Comparison of ENCODE assay signal across 9 mouse cellular contexts in genomic region chr8:111991278-111991677, GRCm38 (mm10). TPM values are rescaled to one million over a fixed set of nuclear protein-coding genes. Genes with fewer than 3 reads are reported as not detected.
A peak's percentile ranks its signal among the peaks of the same experiment; 100 is the strongest.
DNase-seq lines count a peak whose midpoint lies in the region; ATAC-seq and TF ChIP-seq lines count a peak whose summit lies in the region.
"Had no signal": no experiment of that assay in that cellular context is flagged by ENCODE, and none has a peak within 500 bp of the region (broad histone marks: within the 10 kb centered on the region; RNA-seq: fewer than 3 reads in every experiment).

No protein-coding gene starts in this region.

- peak overlapping the region; percentile 88 for H3K4me3 ChIP-seq in kidney, embryonic 16.5 days (ENCODE audit: low read length)
- peak overlapping the region; percentile 90; the same call in 1 of the 2 replicates for H3K4me3 ChIP-seq in cortical plate, adult 2 months (ENCODE audit: insufficient read depth, low read length)
- peak overlapping the region; percentile 70 for H3K4me3 ChIP-seq in hindbrain, postnatal 0 days (ENCODE audit: low read length)
- peak overlapping the region; percentile 68 for H3K4me3 ChIP-seq in midbrain, embryonic 16.5 days (ENCODE audit: low read depth, low read length)

- WGBS in kidney, embryonic 16.5 days, result 61% methylated on average over 8 of the region's 8 CpGs
- 59% methylated on average over 8 of the region's 8 CpGs for WGBS in hindbrain, postnatal 0 days
- 63% methylated on average over 8 of the region's 8 CpGs for WGBS in midbrain, embryonic 16.5 days

- H3K4me2 ChIP-seq in kidney, embryonic 16.5 days (replicated peaks; ENCODE audit: low read depth, low read length), result peak overlapping the region; percentile 79
- H3K4me2 ChIP-seq in hindbrain, postnatal 0 days (ENCODE audit: low read depth, low read length), result peak overlapping the region; percentile 92
- peak overlapping the region; percentile 73 for H3K4me2 ChIP-seq in midbrain, embryonic 16.5 days (ENCODE audit: low read length)

- DNase-seq in kidney, adult 11 months, result no peak
- no peak for DNase-seq in hindbrain, postnatal 0 days (ENCODE audit: low spot score)
- no peak for DNase-seq in right cerebral cortex, postnatal 25 days
- no peak for DNase-seq in cerebellum, adult 8-10 months
- DNase-seq: thymus, postnatal 25 days had no signal

- no peaks in the 10 kb centered on the region for H3K27me3 ChIP-seq in kidney, embryonic 16.5 days (ENCODE audit: insufficient read depth, low read length)
- no peaks in the 10 kb centered on the region for H3K27me3 ChIP-seq in hindbrain, postnatal 0 days (ENCODE audit: insufficient read depth, low read length)
- no peaks in the 10 kb centered on the region for H3K27me3 ChIP-seq in midbrain, embryonic 16.5 days (ENCODE audit: control insufficient read depth, insufficient read depth, low read depth, low read length)

- ATAC-seq in kidney, embryonic 16.5 days (ENCODE audit: low FRiP score, low TSS enrichment), result no peak
- no peak for ATAC-seq in hindbrain, postnatal 0 days
- no peak for ATAC-seq in midbrain, embryonic 16.5 days
- ATAC-seq in granulocyte monocyte progenitor cell, adult 5-6 weeks (replicated peaks; ENCODE audit: poor library complexity, severe bottlenecking), result no peak

- TF ChIP-seq CTCF in cortical plate, adult 2 months (IDR thresholded peaks at IDR 0.05; ENCODE audit: extremely low read depth, insufficient read depth, low read length), result no peak
- TF ChIP-seq CTCF in hindbrain, postnatal 0 days (IDR thresholded peaks at IDR 0.05; ENCODE audit: low read depth), result no peak

- H3K4me1 ChIP-seq in kidney, embryonic 16.5 days (ENCODE audit: insufficient read depth, low read length), result peaks cover 8% of the 10 kb centered on the region
- no peaks in the 10 kb centered on the region for H3K4me1 ChIP-seq in cortical plate, adult 2 months (ENCODE audit: control insufficient read depth, insufficient read depth, low read length)
- no peaks in the 10 kb centered on the region for H3K4me1 ChIP-seq in hindbrain, postnatal 0 days (ENCODE audit: insufficient read depth, low read length)
- peaks cover 6% of the 10 kb centered on the region for H3K4me1 ChIP-seq in midbrain, embryonic 16.5 days (ENCODE audit: control insufficient read depth, insufficient read depth, low read length)

- peaks cover 46% of the 10 kb centered on the region for H3K36me3 ChIP-seq in kidney, embryonic 16.5 days (ENCODE audit: insufficient read depth, low read length)
- H3K36me3 ChIP-seq in hindbrain, postnatal 0 days (ENCODE audit: insufficient read depth, low read length), result peaks cover 35% of the 10 kb centered on the region
- H3K36me3 ChIP-seq in midbrain, embryonic 16.5 days (ENCODE audit: control insufficient read depth, insufficient read depth, low read length), result peaks cover 19% of the 10 kb centered on the region; the same call in 1 of the 2 replicates

- no peak overlapping the region for H3K27ac ChIP-seq in kidney, embryonic 16.5 days (ENCODE audit: low read length)
- H3K27ac ChIP-seq in cortical plate, adult 2 months (ENCODE audit: insufficient read depth, low read length), result no peak overlapping the region
- no peak overlapping the region for H3K27ac ChIP-seq in hindbrain, postnatal 0 days
- no peak overlapping the region for H3K27ac ChIP-seq in midbrain, embryonic 16.5 days (ENCODE audit: low read length)

- no peak for TF ChIP-seq POLR2A in cortical plate, adult 2 months (IDR thresholded peaks at IDR 0.05; ENCODE audit: extremely low read depth, insufficient read depth, low read length)

- H3K9ac ChIP-seq in kidney, embryonic 16.5 days (replicated peaks; ENCODE audit: low read length), result peak overlapping the region; percentile 87
- H3K9ac ChIP-seq in hindbrain, postnatal 0 days (replicated peaks; ENCODE audit: low read length), result peak overlapping the region; percentile 70
- peak overlapping the region; percentile 80 for H3K9ac ChIP-seq in midbrain, embryonic 16.5 days (ENCODE audit: low read depth, low read length)

- no peaks in the 10 kb centered on the region for H3K9me3 ChIP-seq in kidney, embryonic 16.5 days (ENCODE audit: low read length)
- H3K9me3 ChIP-seq in hindbrain, postnatal 0 days (ENCODE audit: low read length), result no peaks in the 10 kb centered on the region
- H3K9me3 ChIP-seq in midbrain, embryonic 16.5 days (replicated peaks; ENCODE audit: control insufficient read depth, low read length, poor library complexity, severe bottlenecking), result no peaks in the 10 kb centered on the region

RNA-seq across cellular contexts. Expression of gene Adat1, which starts 0.8 kb away (rescaled TPM):
- polyA plus RNA-seq in kidney, embryonic 16.5 days (2015; fragmentation: Nextera tagmentation; extraction: Ambion mirVana), result 11.7 and 12.0 TPM in 2 replicates
- 8.1 and 8.3 TPM in 2 replicates for polyA plus RNA-seq in cortical plate, adult 2 months (2012; rRNA removed)
- 3.8 and 4.5 TPM in 2 replicates for total RNA-seq in hindbrain, postnatal 0 days (2014; rRNA removed)
- polyA plus RNA-seq in hindbrain, postnatal 0 days (2015; fragmentation: Nextera tagmentation; extraction: Ambion mirVana), result 4.7 and 4.9 TPM in 2 replicates
- 8.0 and 9.2 TPM in 2 replicates for polyA plus RNA-seq in midbrain, embryonic 16.5 days (2015; fragmentation: Nextera tagmentation; extraction: Ambion mirVana)
- total RNA-seq in granulocyte monocyte progenitor cell, adult 5-6 weeks (2014; fragmentation: Nextera tagmentation), result 8.5 and 12.7 TPM in 2 replicates
- total RNA-seq in granulocyte monocyte progenitor cell, adult 5-6 weeks (2017), result 5.7 and 6.1 TPM in 2 replicates

RNA-seq across cellular contexts. Expression of gene Kars, which starts 19.8 kb away (rescaled TPM):
- 213 and 217 TPM in 2 replicates for polyA plus RNA-seq in kidney, embryonic 16.5 days (2015; fragmentation: Nextera tagmentation; extraction: Ambion mirVana)
- polyA plus RNA-seq in cortical plate, adult 2 months (2012; rRNA removed), result 64.7 and 66.6 TPM in 2 replicates
- total RNA-seq in hindbrain, postnatal 0 days (2014; rRNA removed), result 106 and 107 TPM in 2 replicates
- 158 and 162 TPM in 2 replicates for polyA plus RNA-seq in hindbrain, postnatal 0 days (2015; fragmentation: Nextera tagmentation; extraction: Ambion mirVana)
- polyA plus RNA-seq in midbrain, embryonic 16.5 days (2015; fragmentation: Nextera tagmentation; extraction: Ambion mirVana), result 162 TPM in 2 replicates
- 164 and 178 TPM in 2 replicates for total RNA-seq in granulocyte monocyte progenitor cell, adult 5-6 weeks (2014; fragmentation: Nextera tagmentation)
- 186 and 197 TPM in 2 replicates for total RNA-seq in granulocyte monocyte progenitor cell, adult 5-6 weeks (2017)

RNA-seq across cellular contexts. Expression of gene Terf2ip, which starts 19.9 kb away (rescaled TPM):
- 26.8 and 27.9 TPM in 2 replicates for polyA plus RNA-seq in kidney, embryonic 16.5 days (2015; fragmentation: Nextera tagmentation; extraction: Ambion mirVana)
- polyA plus RNA-seq in cortical plate, adult 2 months (2012; rRNA removed), result 28.4 and 28.7 TPM in 2 replicates
- total RNA-seq in hindbrain, postnatal 0 days (2014; rRNA removed), result 48.8 and 51.1 TPM in 2 replicates
- 56.0 and 60.8 TPM in 2 replicates for polyA plus RNA-seq in hindbrain, postnatal 0 days (2015; fragmentation: Nextera tagmentation; extraction: Ambion mirVana)
- polyA plus RNA-seq in midbrain, embryonic 16.5 days (2015; fragmentation: Nextera tagmentation; extraction: Ambion mirVana), result 75.4 and 76.9 TPM in 2 replicates
- total RNA-seq in granulocyte monocyte progenitor cell, adult 5-6 weeks (2014; fragmentation: Nextera tagmentation), result 4.1 and 10.8 TPM in 2 replicates
- total RNA-seq in granulocyte monocyte progenitor cell, adult 5-6 weeks (2017), result 9.4 and 14.6 TPM in 2 replicates

RNA-seq across cellular contexts. Expression of gene Gm6793, which starts 23.6 kb away (rescaled TPM):
- 0.75 and 0.78 TPM in 2 replicates for polyA plus RNA-seq in kidney, embryonic 16.5 days (2015; fragmentation: Nextera tagmentation; extraction: Ambion mirVana)
- polyA plus RNA-seq in cortical plate, adult 2 months (2012; rRNA removed), result 0.06 TPM in 1 of 2 replicates, not detected in the other
- total RNA-seq in hindbrain, postnatal 0 days (2014; rRNA removed), result not detected in 2 replicates
- 0.70 and 0.91 TPM in 2 replicates for polyA plus RNA-seq in hindbrain, postnatal 0 days (2015; fragmentation: Nextera tagmentation; extraction: Ambion mirVana)
- 0.59 and 1.2 TPM in 2 replicates for polyA plus RNA-seq in midbrain, embryonic 16.5 days (2015; fragmentation: Nextera tagmentation; extraction: Ambion mirVana)
- total RNA-seq in granulocyte monocyte progenitor cell, adult 5-6 weeks (2014; fragmentation: Nextera tagmentation), result 0.21 and 0.26 TPM in 2 replicates
- total RNA-seq in granulocyte monocyte progenitor cell, adult 5-6 weeks (2017), result 0.26 TPM in 1 of 2 replicates, not detected in the other

RNA-seq across cellular contexts. Expression of gene Gabarapl2, which starts 50.8 kb away (rescaled TPM):
- polyA plus RNA-seq in kidney, embryonic 16.5 days (2015; fragmentation: Nextera tagmentation; extraction: Ambion mirVana), result 197 and 202 TPM in 2 replicates
- 208 and 226 TPM in 2 replicates for polyA plus RNA-seq in cortical plate, adult 2 months (2012; rRNA removed)
- 86.2 and 99.4 TPM in 2 replicates for total RNA-seq in hindbrain, postnatal 0 days (2014; rRNA removed)
- polyA plus RNA-seq in hindbrain, postnatal 0 days (2015; fragmentation: Nextera tagmentation; extraction: Ambion mirVana), result 461 and 465 TPM in 2 replicates
- 469 and 489 TPM in 2 replicates for polyA plus RNA-seq in midbrain, embryonic 16.5 days (2015; fragmentation: Nextera tagmentation; extraction: Ambion mirVana)
- total RNA-seq in granulocyte monocyte progenitor cell, adult 5-6 weeks (2014; fragmentation: Nextera tagmentation), result 54.4 and 78.4 TPM in 2 replicates
- total RNA-seq in granulocyte monocyte progenitor cell, adult 5-6 weeks (2017), result 23.3 and 26.8 TPM in 2 replicates
